Mouse (Mus musculus): ENCODE results near the gene Cldn4.

Gene Cldn4

GRCm38 (mm10) chr5:134946857-134947255, at the start of gene Cldn4:
Gene Cldn4 (minus strand): TSS chr5:134946934.
- DNase-seq (ENCODE audit: inconsistent age in 2 of 2, low spot score in 1 of 2) = no peak

- DNase-seq (ENCODE audit: inconsistent age in 2 of 2, low spot score in 1 of 2) = peak in 1 of 2 experiments; percentile 74
These were observed 45.8 kb upstream of the Cldn4 start for GRCm38 (mm10) chr5:134992566-134992965.

GRCm38 (mm10) chr5:134989741-134990140, 43.0 kb upstream of the Cldn4 start:
- no peak for DNase-seq (ENCODE audit: inconsistent age in 2 of 2, low spot score in 1 of 2)

GRCm38 (mm10) chr5:134989166-134989565, 42.4 kb upstream of the Cldn4 start:
- no peak for DNase-seq (ENCODE audit: inconsistent age in 2 of 2, low spot score in 1 of 2)

GRCm38 (mm10) chr5:134986298-134987268, 39.8 kb upstream of the Cldn4 start:
- no peak for DNase-seq (ENCODE audit: inconsistent age in 2 of 2, low spot score in 1 of 2)

- DNase-seq (ENCODE audit: inconsistent age in 2 of 2, low spot score in 1 of 2) = peak in 1 of 2 experiments; percentile 59
These were observed 39.0 kb upstream of the Cldn4 start, which contains the start of gene Cldn3 for GRCm38 (mm10) chr5:134985633-134986297. Gene Cldn3 (plus strand): TSS chr5:134986214.

GRCm38 (mm10) chr5:134983771-134984170, 37.0 kb upstream of the Cldn4 start:
- DNase-seq (ENCODE audit: inconsistent age in 2 of 2, low spot score in 1 of 2) = no peak

GRCm38 (mm10) chr5:134983111-134983510, 36.4 kb upstream of the Cldn4 start:
- DNase-seq (ENCODE audit: inconsistent age in 2 of 2, low spot score in 1 of 2) = no peak

- no peak for DNase-seq (ENCODE audit: inconsistent age in 2 of 2, low spot score in 1 of 2)
These were observed 34.4 kb upstream of the Cldn4 start for GRCm38 (mm10) chr5:134981149-134981548.

- DNase-seq (ENCODE audit: inconsistent age in 2 of 2, low spot score in 1 of 2) = no peak
These were observed 31.1 kb upstream of the Cldn4 start for GRCm38 (mm10) chr5:134977837-134978236.

- DNase-seq (ENCODE audit: inconsistent age in 2 of 2, low spot score in 1 of 2) = peak in 1 of 2 experiments; percentile 62
These were observed 30.0 kb upstream of the Cldn4 start for GRCm38 (mm10) chr5:134976577-134977250.

GRCm38 (mm10) chr5:134976164-134976563, 29.4 kb upstream of the Cldn4 start:
- no peak for DNase-seq (ENCODE audit: inconsistent age in 2 of 2, low spot score in 1 of 2)

GRCm38 (mm10) chr5:134974921-134975320, 28.2 kb upstream of the Cldn4 start:
- DNase-seq (ENCODE audit: inconsistent age in 2 of 2, low spot score in 1 of 2) = no peak

- peak in 1 of 2 experiments; percentile 40 for DNase-seq (ENCODE audit: inconsistent age in 2 of 2, low spot score in 1 of 2)
These were observed 27.6 kb upstream of the Cldn4 start for GRCm38 (mm10) chr5:134974294-134974693.

- no peak for DNase-seq (ENCODE audit: inconsistent age in 2 of 2, low spot score in 1 of 2)
These were observed 26.8 kb upstream of the Cldn4 start for GRCm38 (mm10) chr5:134973526-134973925.

GRCm38 (mm10) chr5:134973081-134973480, 26.3 kb upstream of the Cldn4 start:
- DNase-seq (ENCODE audit: inconsistent age in 2 of 2, low spot score in 1 of 2) = no peak

- DNase-seq (ENCODE audit: inconsistent age in 2 of 2, low spot score in 1 of 2) = no peak
These were observed 23.9 kb upstream of the Cldn4 start for GRCm38 (mm10) chr5:134970671-134971070.

- DNase-seq (ENCODE audit: inconsistent age in 2 of 2, low spot score in 1 of 2) = no peak
These were observed 20.6 kb upstream of the Cldn4 start for GRCm38 (mm10) chr5:134967164-134967944.

GRCm38 (mm10) chr5:134965852-134966821, 19.4 kb upstream of the Cldn4 start:
- DNase-seq (ENCODE audit: inconsistent age in 2 of 2, low spot score in 1 of 2) = peak; percentile 62 to 81

Data from adrenal gland, adult (tissue).